Mouse (Mus musculus) MEL (cell line): ENCODE measurements around the gene Il1r2. TPM values are rescaled to one million over a fixed set of nuclear protein-coding genes. Genes with fewer than 3 reads are reported as not detected.

Source experiments
- DNase-seq: peaks from one replicate; pipeline ENCODE4 v3.0.0; 2011; ENCODE audit warnings: low read depth, low spot score
- H3K27ac ChIP-seq: 2 replicates; pipeline ENCODE4 v1.5.1; 2012; ENCODE audit warnings: low read depth, mild to moderate bottlenecking, control low read depth, low read length, moderate library complexity; ENCODE audit not compliant: control insufficient read depth
- H3K27me3 ChIP-seq, 2 experiments: fragments of 150-350 bp in 1 of 2; sonication (generic) in 1 of 2; 2 replicates each; pipeline ENCODE4 v1.6.1; 2012; ENCODE audit warnings: low read length in 2 of 2, mild to moderate bottlenecking in 2 of 2, improper control_type of control experiment in 1 of 2, moderate library complexity in 1 of 2; ENCODE audit not compliant: insufficient read depth in 2 of 2, control insufficient read depth in 1 of 2
- H3K36me3 ChIP-seq, 2 experiments: 2 replicates each; pipeline ENCODE4 v1.6.1; 2012 to 2014; ENCODE audit warnings: low read length in 2 of 2, improper control_type of control experiment in 1 of 2, inconsistent platforms in 1 of 2, mild to moderate bottlenecking in 1 of 2; ENCODE audit not compliant: insufficient read depth in 2 of 2, control insufficient read depth in 1 of 2
- H3K4me1 ChIP-seq, 2 experiments: fragments of 150-350 bp in 1 of 2; sonication (generic) in 1 of 2; 2 replicates each; pipeline ENCODE4 v1.6.1; 2012; ENCODE audit warnings: low read length in 2 of 2, improper control_type of control experiment in 1 of 2, mild to moderate bottlenecking in 1 of 2; ENCODE audit not compliant: insufficient read depth in 2 of 2, control insufficient read depth in 1 of 2
- H3K4me3 ChIP-seq, 2 experiments: fragments of 150-350 bp in 1 of 2; sonication (generic) in 1 of 2; 2 replicates each; pipeline ENCODE4 v1.5.1; 2012; ENCODE audit warnings: low read depth in 2 of 2, low read length in 2 of 2, mild to moderate bottlenecking in 2 of 2, moderate library complexity in 2 of 2, control low read depth in 1 of 2, improper control_type of control experiment in 1 of 2; ENCODE audit not compliant: control insufficient read depth in 1 of 2, insufficient read depth in 1 of 2
- H3K79me2 ChIP-seq: 2 replicates; pipeline ENCODE4 v1.6.1; 2012; ENCODE audit warnings: mild to moderate bottlenecking, low read length, moderate library complexity; ENCODE audit not compliant: control insufficient read depth, poor library complexity, insufficient read depth
- H3K9ac ChIP-seq: 2 replicates; pipeline ENCODE4 v1.6.1; 2012; ENCODE audit warnings: low read depth, mild to moderate bottlenecking, control low read depth, low read length, moderate library complexity; ENCODE audit not compliant: control insufficient read depth, poor library complexity, severe bottlenecking
- H3K9me3 ChIP-seq: fragments of 150-350 bp; sonication (generic); replicated peaks from 2 replicates; pipeline ENCODE4 v1.6.1; 2012; ENCODE audit warnings: mild to moderate bottlenecking, low read length, improper control_type of control experiment, moderate library complexity; ENCODE audit not compliant: insufficient read depth
- BHLHE40 ChIP-seq: IDR thresholded peaks from 2 replicates; pipeline ENCODE4 v1.6.1; 2012; ENCODE audit warnings: low read depth, mild to moderate bottlenecking, inconsistent platforms, low read length, improper control_type of control experiment, borderline replicate concordance
- CHD1 ChIP-seq: IDR thresholded peaks from 2 replicates; pipeline ENCODE4 v1.6.1; 2012; ENCODE audit warnings: low read depth, mild to moderate bottlenecking, inconsistent platforms, low read length, improper control_type of control experiment
- CTCF ChIP-seq, 3 experiments: IDR thresholded peaks in 2 of 3; conservative IDR thresholded peaks in 1 of 3; 2 replicates each; pipeline ENCODE4 v1.5.1; 2011 to 2012; ENCODE audit warnings: low read length in 3 of 3, low read depth in 2 of 3, mild to moderate bottlenecking in 2 of 3, improper control_type of control experiment in 1 of 3, inconsistent platforms in 1 of 3, mixed read lengths in 1 of 3, moderate library complexity in 1 of 3; ENCODE audit not compliant: control insufficient read depth in 1 of 3, insufficient read depth in 1 of 3, poor library complexity in 1 of 3, severe bottlenecking in 1 of 3
- E2F4 ChIP-seq: IDR thresholded peaks from 2 replicates; pipeline ENCODE4 v1.6.1; 2011; ENCODE audit warnings: low read depth, low read length, improper control_type of control experiment, borderline replicate concordance
- GATA1 ChIP-seq: IDR thresholded peaks from 2 replicates; pipeline ENCODE4 v1.6.1; 2011; ENCODE audit warnings: low read depth, low read length, improper control_type of control experiment
- JUND ChIP-seq: IDR thresholded peaks from 2 replicates; pipeline ENCODE4 v1.6.1; 2011; ENCODE audit warnings: low read depth, mild to moderate bottlenecking, improper control_type of control experiment, low read length
- KAT2A ChIP-seq: conservative IDR thresholded peaks from 2 replicates; pipeline ENCODE4 v1.6.1; 2012; ENCODE audit warnings: low read depth, low read length, improper control_type of control experiment, inconsistent platforms
- MAZ ChIP-seq: IDR thresholded peaks from 2 replicates; pipeline ENCODE4 v1.6.1; 2012; ENCODE audit warnings: low read depth, mild to moderate bottlenecking, inconsistent platforms, low read length, improper control_type of control experiment
- MEF2A ChIP-seq: IDR thresholded peaks from 2 replicates; pipeline ENCODE4 v1.6.1; 2014; ENCODE audit warnings: low read depth, mild to moderate bottlenecking, inconsistent platforms, low read length, improper control_type of control experiment; ENCODE audit not compliant: poor library complexity, insufficient replicate concordance, severe bottlenecking; ENCODE audit errors: extremely low read depth
- POLR2A ChIP-seq, 2 experiments: IDR thresholded peaks; 2 replicates each; pipeline ENCODE4 v1.6.1; 2011 to 2012; ENCODE audit warnings: low read length in 2 of 2, mild to moderate bottlenecking in 2 of 2, control low read depth in 1 of 2, improper control_type of control experiment in 1 of 2, low read depth in 1 of 2, moderate library complexity in 1 of 2; ENCODE audit not compliant: control insufficient read depth in 1 of 2, insufficient read depth in 1 of 2, poor library complexity in 1 of 2
- POLR2AphosphoS5 ChIP-seq: IDR thresholded peaks from 2 replicates; pipeline ENCODE4 v1.6.1; 2012; ENCODE audit warnings: low read depth, borderline replicate concordance, mild to moderate bottlenecking, inconsistent platforms, low read length, moderate library complexity, mixed read lengths
- SMC3 ChIP-seq: IDR thresholded peaks from 2 replicates; pipeline ENCODE4 v1.6.1; 2011; ENCODE audit warnings: low read depth, low read length, improper control_type of control experiment
- USF1 ChIP-seq: IDR thresholded peaks from 2 replicates; pipeline ENCODE4 v1.6.1; 2014; ENCODE audit warnings: low read depth, mild to moderate bottlenecking, inconsistent platforms, low read length, improper control_type of control experiment, moderate library complexity
- USF2 ChIP-seq, 2 experiments: IDR thresholded peaks; 2 replicates each; pipeline ENCODE4 v1.6.1; 2011 to 2012; ENCODE audit warnings: improper control_type of control experiment in 2 of 2, low read length in 2 of 2, borderline replicate concordance in 1 of 2, inconsistent platforms in 1 of 2, low read depth in 1 of 2, mild to moderate bottlenecking in 1 of 2; ENCODE audit not compliant: insufficient read depth in 1 of 2
- polyA plus RNA-seq, 2 experiments: library from polyadenylated mRNA; stranded (reverse) in 1 of 2; unstranded in 1 of 2; fragments of >175 nt in 1 of 2; fragments of >200 nt in 1 of 2; gene quantifications; 2 replicates each; pipeline versions ENCODE4 v1.2.1 to v1.2.4; 2012; ENCODE audit warnings: low replicate concordance in 2 of 2, low read depth in 1 of 2; ENCODE audit not compliant: insufficient read length in 2 of 2, insufficient read depth in 1 of 2, missing spikeins in 1 of 2
- total RNA-seq: library from RNA; depleted of rRNA; stranded (reverse); fragments of 300-350 nt; gene quantifications from 2 replicates; pipeline ENCODE4 v1.2.3, GENCODE M21; 2012

Gene Il1r2
- total and polyA plus RNA-seq, 3 experiments = not detected

- Histone ChIP-seq H3K36me3 (no peaks in the 10 kb centered on the region), H3K27ac (no peak overlapping the region), H3K27me3 (no peaks in the 10 kb centered on the region), H3K4me3 (no peak overlapping the region), H3K9ac (no peak overlapping the region), H3K79me2 (no peaks in the 10 kb centered on the region), H3K4me1 (no peaks in the 10 kb centered on the region), H3K9me3 (no peaks in the 10 kb centered on the region)
- no peak for DNase-seq
- TF ChIP-seq POLR2A (IDR thresholded peaks at IDR 0.05; ENCODE audit: control insufficient read depth in 1 of 2, insufficient read depth in 1 of 2, low read depth in 1 of 2, low read length in 2 of 2, poor library complexity in 1 of 2) (no peak), USF1 (no peak), MAZ (no peak), USF2 (IDR thresholded peaks at IDR 0.05; ENCODE audit: borderline replicate concordance in 1 of 2, insufficient read depth in 1 of 2, low read depth in 1 of 2, low read length in 2 of 2) (no peak), CTCF (IDR thresholded peaks at IDR 0.05 in 2 of 3, conservative IDR thresholded peaks at IDR 0.05 in 1 of 3; ENCODE audit: control insufficient read depth in 1 of 3, insufficient read depth in 1 of 3, low read depth in 2 of 3, low read length in 3 of 3, poor library complexity in 1 of 3, severe bottlenecking in 1 of 3) (no peak), MEF2A (no peak), E2F4 (no peak), BHLHE40 (no peak)
Observed at GRCm38 (mm10) chr1:40029597-40029996, 44.3 kb upstream of the Il1r2 start.

GRCm38 (mm10) chr1:40030287-40030975 is 43.4 kb upstream of the Il1r2 start:
- Histone ChIP-seq H3K27ac (no peak overlapping the region), H3K9ac (no peak overlapping the region), H3K27me3 (no peaks in the 10 kb centered on the region), H3K79me2 (no peaks in the 10 kb centered on the region), H3K4me1 (no peaks in the 10 kb centered on the region), H3K36me3 (no peaks in the 10 kb centered on the region), H3K9me3 (no peaks in the 10 kb centered on the region), H3K4me3 (no peak overlapping the region)
- no peak for DNase-seq
- no peak for TF ChIP-seq USF2 (IDR thresholded peaks at IDR 0.05; ENCODE audit: borderline replicate concordance in 1 of 2, insufficient read depth in 1 of 2, low read depth in 1 of 2, low read length in 2 of 2)
- TF ChIP-seq MAZ = no peak
- TF ChIP-seq MEF2A = no peak
- no peak for TF ChIP-seq CHD1
- TF ChIP-seq KAT2A = no peak
- no peak for TF ChIP-seq POLR2AphosphoS5
- no peak for TF ChIP-seq GATA1
- TF ChIP-seq SMC3 = no peak
- no peak for TF ChIP-seq JUND
